Mouse (Mus musculus) heart, adult 2 months (tissue): ENCODE data around the gene Gm20388.

Source experiments
- CTCF ChIP-seq: fragments of 200-600 bp; IDR thresholded peaks from 2 replicates; pipeline ENCODE4 v1.8.1; 2022; ENCODE audit warnings: antibody characterized with exemption, mild to moderate bottlenecking, moderate library complexity
- EP300 ChIP-seq: fragments of 200-500 bp; IDR thresholded peaks from 2 replicates; pipeline ENCODE4 v1.6.1; 2011; ENCODE audit warnings: low read depth, low read length, control low read depth; ENCODE audit not compliant: insufficient read depth

- 0 out of 2 replicates have a peak, but pooled peaks have one; percentile 8 for TF ChIP-seq CTCF
- no peak for TF ChIP-seq EP300
Measured at GRCm38 (mm10) chr8:124150536-124150935, 4239.9 kb downstream of the Gm20388 start.
